Mouse (Mus musculus): Measurements from ENCODE around the gene Zc3h12d. TPM values are rescaled to one million over a fixed set of nuclear protein-coding genes. Genes with fewer than 3 reads are reported as not detected.
"Not testable (repeated sequence)": the region's sequence is repeated elsewhere in the genome, so short reads cannot be mapped to it uniquely, and the experiment has no call there.

The Zc3h12d gene
- total RNA-seq, 2 experiments from 2014 or later = 0.07 TPM; not detected in 1

- DNase-seq (ENCODE audit: low spot score in 2 of 2) = peak; percentile 65 to 66
Observed at GRCm38 (mm10) chr10:7870571-7871315, 38.5 kb downstream of the Zc3h12d start.

GRCm38 (mm10) chr10:7871381-7872020, 39.2 kb downstream of the Zc3h12d start:
- no peak for DNase-seq (ENCODE audit: low spot score in 2 of 2)

GRCm38 (mm10) chr10:7874194-7874593, 41.9 kb downstream of the Zc3h12d start:
- no peak for DNase-seq (ENCODE audit: low spot score in 2 of 2)

GRCm38 (mm10) chr10:7880283-7880682, 48.0 kb downstream of the Zc3h12d start:
- not testable (repeated sequence) for DNase-seq (ENCODE audit: low spot score in 2 of 2)

GRCm38 (mm10) chr10:7881971-7882370, 49.7 kb downstream of the Zc3h12d start:
- no peak for DNase-seq (ENCODE audit: low spot score in 2 of 2)

- DNase-seq (ENCODE audit: low spot score in 2 of 2) = peak; percentile 61 to 85
Observed at GRCm38 (mm10) chr10:7883524-7883923, 51.3 kb downstream of the Zc3h12d start.

GRCm38 (mm10) chr10:7888256-7888868, 56.1 kb downstream of the Zc3h12d start:
- no peak for DNase-seq (ENCODE audit: low spot score in 2 of 2)

- DNase-seq (ENCODE audit: low spot score in 2 of 2) = peak; percentile 53 to 79
Observed at GRCm38 (mm10) chr10:7900719-7901627, 68.7 kb downstream of the Zc3h12d start.

- peak in 1 of 2 experiments; percentile 0 for DNase-seq (ENCODE audit: low spot score in 2 of 2)
Observed at GRCm38 (mm10) chr10:7904157-7904556, 71.9 kb downstream of the Zc3h12d start.

- no peak for DNase-seq (ENCODE audit: low spot score in 2 of 2)
Observed at GRCm38 (mm10) chr10:7907151-7907550, 74.9 kb downstream of the Zc3h12d start.

GRCm38 (mm10) chr10:7911268-7911667, 79.0 kb downstream of the Zc3h12d start:
- DNase-seq (ENCODE audit: low spot score in 2 of 2) = peak in 1 of 2 experiments; percentile 59

Small RNAs within 50 kb of the gene (microRNA-seq; reads per million reads assigned to microRNA genes)
- 0 reads per million in 2 experiments for gene Mir5104

Other genes with a start within 250 kb of the Zc3h12d start
- gene Lrp11, start 242.7 kb upstream of the Zc3h12d start, total RNA-seq (2021) = 100 to 1,000 TPM; 197 to 207 TPM
- gene Nup43, start 165.0 kb upstream of the Zc3h12d start, total RNA-seq (2021) = 1 to 10 TPM; 6.1 to 6.9 TPM
- 100 to 1,000 TPM; 173 to 177 TPM for gene Pcmt1, start 151.3 kb upstream of the Zc3h12d start, total RNA-seq (2021)
- gene Lats1, start 151.3 kb upstream of the Zc3h12d start, total RNA-seq (2021) = 10 to 100 TPM; 31.1 to 32.1 TPM
- 10 to 100 TPM; 16.0 to 18.7 TPM for gene Katna1, start 106.5 kb upstream of the Zc3h12d start, total RNA-seq (2021)
- gene Ginm1, start 39.6 kb upstream of the Zc3h12d start, total RNA-seq (2021) = 10 to 100 TPM; 18.2 to 18.6 TPM
- gene Ppil4, start 39.6 kb upstream of the Zc3h12d start, total RNA-seq (2021) = 10 to 100 TPM; 34.6 to 37.2 TPM
- 10 to 100 TPM; 56.6 to 57.4 TPM for gene Tab2, start 123.8 kb downstream of the Zc3h12d start, total RNA-seq (2021)